Mouse (Mus musculus): Measurements from ENCODE around the gene Rnf113a2.
A peak's percentile ranks its signal among the peaks of the same experiment; 100 is the strongest.

- TF ChIP-seq CTCF (IDR thresholded peaks at IDR 0.05; ENCODE audit: low read depth, low read length), result no peak
- TF ChIP-seq POLR2A (IDR thresholded peaks at IDR 0.05; ENCODE audit: borderline replicate concordance, low read depth, low read length), result peak; percentile 43; the same call in 1 of the 2 replicates
Measured at GRCm38 (mm10) chr12:84416834-84417604, at the start of gene Rnf113a2.
